Mouse (Mus musculus) mesoderm, embryonic 11.5 days (tissue): Measurements from ENCODE around the gene Aoc2.
"Not testable (repeated sequence)": the region's sequence is repeated elsewhere in the genome, so short reads cannot be mapped to it uniquely, and the experiment has no call there.

Experiments
- DNase-seq: peaks from one replicate; pipeline ENCODE4 v3.0.0-alpha.2; 2012; ENCODE audit warnings: low read depth, low spot score

Gene Aoc2

DNA sequence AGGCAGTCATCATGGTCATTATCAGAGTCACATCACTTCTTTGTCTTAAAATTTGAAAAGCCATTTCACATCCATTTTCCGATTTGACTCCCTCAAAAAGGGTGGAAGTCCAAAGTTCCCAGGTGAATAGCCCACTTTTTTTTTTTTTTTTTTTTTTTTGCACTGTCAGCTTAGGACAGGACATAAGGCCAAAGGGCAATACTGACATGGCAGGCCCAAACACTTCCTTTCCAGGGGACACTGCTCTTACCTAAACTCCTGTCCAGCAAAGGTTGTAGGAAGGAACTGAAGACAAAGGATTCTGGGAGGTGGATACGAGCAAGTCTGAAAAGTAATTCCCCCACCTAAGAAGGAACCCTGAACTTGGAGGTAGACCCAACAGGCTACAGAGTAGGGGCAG lies 31.1 kb downstream of the Aoc2 start:
- no peak for DNase-seq

- no peak for DNase-seq
Observed at GRCm38 (mm10) chr11:101357505-101358182, 32.8 kb downstream of the Aoc2 start.

DNA sequence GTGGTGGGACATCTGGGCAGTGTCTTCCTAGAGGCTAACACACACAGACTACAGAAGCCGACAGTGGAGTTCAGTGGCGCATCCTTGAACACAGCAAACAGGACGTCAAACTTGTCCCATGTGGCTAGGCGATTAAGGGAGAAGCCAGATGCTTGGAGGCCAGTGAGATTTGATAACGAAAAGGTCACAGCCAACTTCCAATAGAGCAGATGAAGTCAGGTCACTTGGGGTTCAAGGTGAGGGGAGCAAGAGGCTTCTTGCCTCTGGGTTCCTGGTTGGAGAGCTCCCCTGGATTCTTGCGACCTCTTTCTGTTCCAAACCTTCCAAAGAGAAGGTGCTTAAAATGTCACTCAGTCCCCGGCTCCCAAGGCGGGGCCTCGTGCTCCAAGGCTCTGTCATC lies 34.9 kb downstream of the Aoc2 start:
- DNase-seq: no peak

GRCm38 (mm10) chr11:101360651-101361113 lies 35.8 kb downstream of the Aoc2 start:
- no peak for DNase-seq

DNA sequence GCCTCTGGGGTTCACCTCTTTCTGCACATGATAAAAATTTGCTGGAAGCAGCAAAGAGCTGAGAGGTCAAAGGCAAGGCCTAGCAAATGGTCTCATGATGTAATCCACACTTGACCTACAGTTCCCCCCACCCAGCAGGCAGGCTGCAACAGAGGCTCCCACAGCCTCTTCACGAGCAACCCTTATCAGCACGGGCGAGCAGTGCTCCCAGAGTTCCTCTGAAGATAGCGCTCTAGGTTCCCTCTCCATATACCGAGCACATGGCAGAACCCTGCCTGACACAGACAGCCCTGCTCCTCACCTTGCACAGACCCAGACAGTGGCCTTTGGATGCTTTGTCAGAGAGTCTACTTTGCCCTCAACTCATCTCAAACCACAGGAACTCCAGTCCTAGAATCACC lies 39.7 kb downstream of the Aoc2 start:
- DNase-seq: no peak

- no peak for DNase-seq
Observed at GRCm38 (mm10) chr11:101367326-101367935, 42.6 kb downstream of the Aoc2 start, which contains the start of gene G6pc. Gene G6pc (plus strand): TSS chr11:101367561.

- DNase-seq: no peak
Observed at GRCm38 (mm10) chr11:101370141-101370540, 45.3 kb downstream of the Aoc2 start.

GRCm38 (mm10) chr11:101374421-101374938 lies 49.6 kb downstream of the Aoc2 start:
- DNase-seq: no peak

DNA sequence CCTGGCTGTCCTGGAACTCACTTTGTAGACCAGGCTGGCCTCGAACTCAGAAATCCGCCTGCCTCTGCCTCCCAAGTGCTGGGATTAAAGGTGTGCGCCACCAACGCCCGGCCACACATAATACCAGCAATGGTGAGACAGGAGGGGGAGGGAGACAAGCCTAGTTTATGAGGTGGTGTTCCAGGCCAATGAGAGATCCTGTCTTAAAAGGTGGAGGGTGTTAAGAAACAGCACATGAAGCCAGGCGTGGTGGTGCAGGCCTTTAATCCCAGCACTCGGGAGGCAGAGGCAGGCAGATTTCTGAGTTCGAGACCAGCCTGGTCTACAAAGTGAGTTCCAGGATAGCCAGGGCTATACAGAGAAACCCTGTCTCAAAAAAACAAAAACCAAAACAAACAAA lies 53.3 kb downstream of the Aoc2 start:
- not testable (repeated sequence) for DNase-seq

- DNase-seq: no peak
Observed at GRCm38 (mm10) chr11:101378926-101379325, 54.1 kb downstream of the Aoc2 start.
